Mouse (Mus musculus): ENCODE data around the gene Ifitm6. TPM values are rescaled to one million over a fixed set of nuclear protein-coding genes. Genes with fewer than 3 reads are reported as not detected.
A peak's percentile ranks its signal among the peaks of the same experiment; 100 is the strongest.
"Not testable (repeated sequence)": the region's sequence is repeated elsewhere in the genome, so short reads cannot be mapped to it uniquely, and the experiment has no call there.

Gene Ifitm6
- polyA plus RNA-seq, 2 experiments from 2014 or later, result not detected

- no peak for ATAC-seq
These were observed 23.3 kb upstream of the Ifitm6 start for GRCm38 (mm10) chr7:141040867-141041606.

DNA sequence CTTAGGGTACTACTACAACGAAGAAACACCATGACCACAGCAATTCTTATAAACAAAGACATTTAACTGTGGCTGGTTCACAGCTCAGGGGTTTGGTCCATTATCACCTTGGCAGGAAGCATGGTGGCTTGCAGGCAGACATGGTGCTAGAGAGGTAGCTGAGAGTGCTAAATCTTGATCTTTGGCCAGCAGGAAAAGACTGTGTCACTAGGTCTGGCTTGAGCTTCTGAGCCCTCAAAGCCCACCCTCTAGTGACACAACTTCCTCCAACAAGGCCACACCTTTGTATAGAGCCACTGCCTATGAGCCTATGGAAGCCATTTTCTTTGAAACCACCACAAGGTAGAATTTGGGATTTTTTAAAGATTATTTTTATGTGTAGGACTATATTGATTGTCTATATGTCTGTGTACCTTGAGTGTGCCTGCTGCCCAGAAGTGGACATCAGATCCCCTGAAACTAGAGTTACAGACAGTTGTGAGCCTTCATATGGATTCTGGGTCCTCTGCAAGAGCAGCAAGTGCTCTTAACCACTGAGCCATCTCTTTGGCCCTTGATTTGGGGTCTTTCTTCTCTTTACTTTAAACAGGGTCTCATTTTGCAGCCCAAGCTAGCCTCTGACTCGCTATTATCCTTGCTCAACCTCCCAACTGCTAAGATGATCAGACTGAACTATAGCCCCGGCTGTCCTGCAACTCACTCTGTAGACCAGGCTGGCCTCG, 21.8 kb upstream of the Ifitm6 start:
- ATAC-seq, result no peak

DNA sequence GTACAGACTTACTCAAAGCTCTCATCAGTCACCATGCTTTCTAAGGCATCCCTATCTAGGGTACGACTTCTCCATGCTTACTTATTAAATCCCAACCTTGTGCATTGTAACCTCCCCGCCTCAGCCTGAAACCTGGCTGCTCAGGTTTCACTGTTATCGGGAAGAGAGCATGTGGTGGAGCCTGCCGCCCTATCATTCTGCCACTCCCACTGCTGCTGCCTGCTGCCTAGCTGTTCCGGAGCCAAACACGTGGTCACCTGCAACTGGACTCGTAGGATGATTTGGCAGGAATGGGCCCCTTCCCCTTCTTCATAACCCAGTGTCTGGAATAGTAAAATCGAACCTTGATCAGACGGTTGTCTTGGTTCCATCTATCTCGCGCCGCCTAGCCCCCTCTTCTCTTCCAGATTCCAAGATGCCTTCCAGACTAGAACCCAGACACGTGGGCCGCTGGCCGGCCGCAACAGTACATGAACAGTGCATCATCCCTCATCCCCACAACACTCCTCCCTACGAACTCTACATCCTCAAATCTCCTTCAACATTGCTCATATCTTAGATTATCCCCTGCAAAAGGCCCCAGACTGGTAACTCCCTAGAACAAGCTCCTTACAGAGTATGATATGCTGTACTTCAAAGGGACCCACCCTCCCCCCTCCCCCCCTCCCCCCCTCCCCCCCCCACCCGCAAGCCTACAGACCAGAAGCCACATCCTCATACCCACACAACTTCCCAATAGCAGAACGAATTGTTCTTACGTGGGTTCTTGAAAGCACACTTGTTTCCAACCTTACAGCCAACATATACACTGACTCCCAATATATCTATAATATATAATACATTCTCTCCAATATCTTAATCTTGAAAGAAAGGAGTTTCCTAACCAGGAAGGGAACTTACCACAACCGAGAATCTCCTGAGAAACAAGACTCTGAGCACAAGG, 20.6 kb upstream of the Ifitm6 start:
- peak; percentile 89 for ATAC-seq

- ATAC-seq, result not testable (repeated sequence)
These were observed 18.9 kb upstream of the Ifitm6 start for GRCm38 (mm10) chr7:141036624-141037023.

- ATAC-seq, result no peak
These were observed 14.9 kb upstream of the Ifitm6 start for GRCm38 (mm10) chr7:141032458-141033167.

DNA sequence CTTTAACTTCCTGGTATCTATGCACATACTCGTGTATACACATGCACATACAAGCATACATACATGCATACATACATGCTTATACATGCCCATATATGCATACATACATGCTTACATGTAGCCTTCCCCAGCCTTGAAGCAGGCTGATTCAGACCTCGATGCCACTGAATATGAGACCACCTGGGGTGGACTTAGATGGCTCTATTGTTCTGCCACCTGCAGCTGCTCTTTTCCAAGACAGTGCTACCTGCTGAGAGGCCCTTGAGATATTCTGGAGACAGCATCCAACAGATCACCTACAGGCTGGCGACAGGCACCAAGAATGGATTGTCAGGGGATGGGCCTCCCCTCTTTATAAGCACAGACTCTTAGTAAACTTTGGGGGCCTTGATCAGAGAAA, 12.7 kb upstream of the Ifitm6 start:
- ATAC-seq, result no peak

GRCm38 (mm10) chr7:141028831-141029230, 11.1 kb upstream of the Ifitm6 start, which contains the start of gene Gm17387:
Gene Gm17387, plus strand, starts transcription at chr7:141029131.
- ATAC-seq, result no peak

DNA sequence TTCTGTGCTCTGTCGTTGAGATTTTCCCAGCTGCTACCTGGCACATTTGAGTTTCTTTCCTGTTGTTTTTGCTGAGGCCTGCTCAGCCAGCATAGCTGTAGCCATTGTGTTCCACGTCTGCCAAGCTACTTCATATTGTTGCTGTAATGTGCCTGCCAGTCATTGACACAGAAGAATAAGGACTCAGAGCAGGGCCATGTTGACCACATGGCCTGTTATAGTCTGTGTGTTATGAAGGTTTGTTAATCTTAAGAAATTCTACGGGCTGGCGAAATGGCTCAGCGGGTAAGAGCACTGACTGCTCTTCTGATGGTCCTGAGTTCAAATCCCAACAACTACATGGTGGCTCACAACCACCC, 9.0 kb upstream of the Ifitm6 start:
- no peak for ATAC-seq

DNA sequence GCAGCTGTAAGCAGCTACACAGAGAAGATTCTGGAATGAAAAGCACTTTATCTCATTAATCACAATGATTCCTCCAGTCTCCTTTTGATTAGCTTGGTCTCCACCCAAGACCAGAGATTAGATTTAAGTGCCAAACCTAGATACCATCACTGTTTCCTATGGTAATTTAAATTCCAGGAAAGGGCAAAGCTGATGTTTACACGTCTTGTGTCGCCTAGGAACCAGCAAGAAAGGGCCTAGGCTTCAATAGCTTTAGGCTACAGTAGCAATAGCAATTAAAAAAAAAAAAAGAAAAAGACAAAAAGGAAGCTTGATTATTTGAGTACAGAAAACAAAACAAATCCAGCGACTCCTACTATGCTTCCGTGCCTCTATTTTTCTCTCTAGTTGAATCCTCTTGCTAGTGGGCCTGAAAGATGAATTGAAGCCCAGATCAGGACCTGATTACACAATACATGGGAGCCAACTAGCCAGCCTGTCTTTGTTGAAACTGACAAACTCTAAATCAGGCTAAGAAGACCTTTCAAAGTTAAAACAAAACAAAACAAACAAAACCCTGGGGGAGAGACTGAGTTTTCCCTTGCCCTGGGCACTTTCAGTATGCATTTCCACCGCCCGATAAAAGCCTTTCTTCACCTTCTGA, 8.5 kb upstream of the Ifitm6 start:
- ATAC-seq, result peak; percentile 34

DNA sequence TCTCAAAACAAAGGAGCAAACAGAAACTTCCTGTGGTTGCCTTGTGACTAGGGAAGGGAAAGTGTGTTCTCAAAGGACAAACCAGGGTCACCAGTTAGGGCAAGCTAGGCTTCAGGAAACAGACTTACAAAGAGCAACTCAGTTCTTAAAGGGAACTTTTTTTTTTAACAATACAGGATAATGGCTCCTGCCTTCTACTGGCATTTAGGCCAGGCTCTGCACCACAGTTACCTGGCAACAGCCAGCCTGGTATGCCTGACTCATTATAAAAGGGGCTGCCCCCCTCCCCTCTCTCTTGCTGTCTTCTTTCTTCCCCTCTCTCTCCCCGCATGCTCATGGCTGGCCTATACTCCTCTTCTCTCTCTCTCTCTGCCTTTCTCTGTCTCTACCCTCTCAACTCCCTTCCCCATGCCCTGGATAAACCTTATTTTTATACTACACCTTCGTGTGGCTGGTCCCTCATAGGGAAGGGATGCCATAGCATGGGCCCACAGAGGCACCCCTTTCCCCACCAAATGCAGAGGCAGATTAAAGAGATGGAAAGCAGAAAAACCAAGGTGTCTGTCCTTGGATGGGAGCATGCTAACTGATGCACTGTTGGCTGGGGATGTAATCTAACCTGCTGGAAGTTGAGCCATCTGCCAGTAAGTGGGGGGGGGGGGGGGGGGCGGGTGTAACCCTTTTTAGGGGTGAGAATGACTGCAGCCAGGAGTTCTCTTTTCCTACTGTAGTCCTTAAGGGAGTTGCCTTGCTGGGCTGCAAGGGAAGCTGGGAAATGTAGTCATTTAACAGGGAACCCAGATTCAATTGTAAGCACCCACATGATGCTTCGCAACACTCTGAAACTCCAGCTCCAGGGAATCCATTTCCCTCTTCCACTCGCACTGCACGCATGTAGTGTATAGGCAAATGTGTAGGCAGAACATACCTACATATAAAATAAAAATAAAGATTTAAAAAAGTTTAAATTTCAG, 7.4 kb upstream of the Ifitm6 start:
- peak; percentile 60 for ATAC-seq

GRCm38 (mm10) chr7:141021489-141022449, 4.0 kb upstream of the Ifitm6 start:
- ATAC-seq, result no peak

- ATAC-seq, result peak; percentile 51
These were observed 1.3 kb upstream of the Ifitm6 start for GRCm38 (mm10) chr7:141019028-141019427.

DNA sequence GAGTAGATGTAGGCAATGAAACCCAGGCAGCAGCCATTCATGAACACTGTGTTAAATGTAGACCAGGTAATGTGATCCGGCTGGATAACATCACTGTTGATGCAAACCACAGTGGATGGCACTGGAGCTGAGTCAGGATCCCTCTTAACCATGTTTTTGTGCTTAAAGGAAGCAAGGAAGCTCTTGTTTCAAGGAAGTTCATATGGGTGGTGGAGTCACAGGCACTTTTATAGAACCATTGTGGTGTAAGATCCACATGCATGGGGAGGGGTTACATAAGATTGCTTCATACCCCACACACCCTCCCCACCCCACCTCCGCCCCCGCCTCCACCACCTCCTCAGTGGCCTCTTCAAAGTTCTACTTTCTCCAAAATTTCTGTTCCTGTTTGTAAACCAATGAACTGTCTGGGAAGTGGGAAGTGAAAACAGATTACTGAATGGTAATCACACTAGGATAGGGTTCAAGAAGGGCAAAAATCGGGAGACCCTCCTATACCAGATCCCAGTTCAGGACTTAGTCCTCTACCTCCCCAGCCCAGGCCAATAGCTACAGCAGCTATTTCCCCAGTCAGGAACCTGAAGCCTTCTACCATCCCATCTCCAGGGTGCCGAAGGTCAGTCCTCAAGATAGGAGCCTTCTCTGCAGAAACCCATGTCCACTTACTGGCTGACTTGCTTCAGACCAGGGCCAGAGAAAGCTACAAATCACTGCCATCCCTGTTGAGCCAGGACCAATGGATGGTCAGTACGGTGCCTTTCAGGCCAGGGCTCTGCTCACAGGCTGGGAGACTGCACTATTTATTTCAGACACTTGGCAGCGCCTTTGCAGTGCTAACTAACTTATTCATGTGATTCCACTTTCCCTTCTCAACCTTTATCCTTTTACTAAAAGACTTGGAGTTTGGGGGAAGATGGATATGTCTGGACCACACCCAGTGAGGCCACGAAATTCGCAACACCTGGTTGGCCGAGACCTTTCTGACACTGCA, 722 bp downstream of the Ifitm6 start:
- no peak for ATAC-seq

DNA sequence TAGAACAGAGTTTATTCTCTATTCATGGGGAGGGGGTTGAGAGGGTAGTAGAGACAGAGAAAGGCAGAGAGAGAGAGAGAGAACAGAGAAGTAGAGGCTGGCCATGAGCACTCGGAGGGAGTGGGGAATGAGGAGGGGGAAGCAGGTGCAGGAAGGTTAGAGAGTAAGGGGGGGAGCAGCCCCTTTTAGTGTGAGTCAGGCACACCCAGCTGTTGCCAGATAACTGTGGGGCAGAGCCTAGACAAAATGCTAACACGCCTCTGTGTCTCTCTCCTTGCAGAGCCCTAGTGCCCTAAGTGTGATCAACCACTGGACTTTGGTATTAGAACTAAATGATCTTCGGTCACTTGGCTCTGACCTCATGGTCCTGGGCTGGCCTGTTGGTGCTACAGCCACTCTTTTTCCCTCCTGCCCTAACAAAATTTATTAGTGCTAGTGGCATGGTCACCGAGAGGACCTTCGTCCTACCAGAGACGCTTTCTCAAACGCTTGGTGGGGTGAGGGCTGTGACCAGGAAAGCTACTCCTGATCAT, 6.4 kb downstream of the Ifitm6 start:
- ATAC-seq, result no peak

- ATAC-seq, result no peak
These were observed 7.1 kb downstream of the Ifitm6 start, which contains the start of gene Ifitm3 for GRCm38 (mm10) chr7:141010593-141010992. Gene Ifitm3, minus strand, starts transcription at chr7:141010770.

DNA sequence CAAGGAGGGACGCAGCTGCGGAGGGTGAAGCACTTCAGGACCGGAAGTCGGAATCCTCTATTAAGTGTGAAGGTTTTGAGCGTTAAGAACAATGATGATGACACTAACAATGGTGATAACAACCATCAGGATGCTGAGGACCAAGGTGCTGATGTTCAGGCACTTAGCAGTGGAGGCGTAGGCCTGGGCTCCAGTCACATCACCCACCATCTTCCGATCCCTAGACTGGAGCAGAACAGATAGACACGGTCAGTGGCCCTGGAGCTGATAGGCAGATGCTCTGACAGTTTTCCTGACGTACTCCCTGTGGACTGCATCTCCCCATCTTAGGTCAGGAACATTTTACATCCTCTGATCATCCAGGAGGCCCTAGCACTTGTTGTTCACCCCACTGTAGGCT, 8.1 kb downstream of the Ifitm6 start:
- peak; percentile 59 for ATAC-seq

GRCm38 (mm10) chr7:141008938-141009660, 8.6 kb downstream of the Ifitm6 start:
- peak; percentile 89 for ATAC-seq

Data from CD4-positive, CD25-positive, alpha-beta regulatory T cell, adult 4 months (primary cell).